In the genomic region with DNA sequence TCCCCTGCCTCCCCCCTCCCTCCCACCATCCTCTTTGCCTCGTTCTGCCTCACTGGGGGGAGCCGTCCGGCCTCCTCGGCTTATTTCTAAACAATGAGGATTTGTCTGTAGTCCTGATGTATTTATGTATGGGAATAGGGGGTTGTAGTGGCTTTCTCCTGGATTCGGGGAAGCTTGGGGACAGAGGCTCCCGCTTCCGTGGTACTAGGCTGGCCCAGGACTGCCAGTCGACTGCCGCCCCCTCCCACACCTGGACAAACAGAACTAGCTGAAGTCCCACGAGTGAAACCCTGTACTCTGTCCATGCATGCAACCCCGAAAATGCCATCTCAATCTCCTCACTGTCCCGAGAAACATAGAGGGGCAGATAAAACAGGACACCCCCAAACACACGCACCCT, we compare ENCODE assay signal across 17 mouse cellular contexts. TPM values are rescaled to one million over a fixed set of nuclear protein-coding genes. Genes with fewer than 3 reads are reported as not detected.
DNase-seq lines count a peak whose midpoint lies in the region; ATAC-seq lines count a peak whose summit lies in the region.
"Had no signal": no experiment of that assay in that cellular context is flagged by ENCODE, and none has a peak within 500 bp of the region (broad histone marks: within the 10 kb centered on the region; RNA-seq: fewer than 3 reads in every experiment).

No protein-coding gene starts in this region.

- H3K9ac ChIP-seq in forebrain, embryonic 15.5 days (replicated peaks), result no peak overlapping the region
- H3K9ac ChIP-seq in intestine, embryonic 14.5 days (ENCODE audit: low read length), result no peak overlapping the region
- no peak overlapping the region for H3K9ac ChIP-seq in intestine, embryonic 16.5 days (ENCODE audit: low read depth, low read length)
- H3K9ac ChIP-seq in hindbrain, embryonic 13.5 days, result no peak overlapping the region
- H3K9ac ChIP-seq in neural tube, embryonic 11.5 days (ENCODE audit: low read length), result no peak overlapping the region
- H3K9ac ChIP-seq: intestine, embryonic 15.5 days; liver, embryonic 14.5 days had no signal

- 0% methylated on average over 13 of the region's 13 CpGs for WGBS in forebrain, embryonic 10.5 days
- 1% methylated on average over 13 of the region's 13 CpGs for WGBS in forebrain, embryonic 15.5 days
- under 1% methylated on average over 13 of the region's 13 CpGs for WGBS in intestine, embryonic 14.5 days
- under 1% methylated on average over 13 of the region's 13 CpGs for WGBS in intestine, embryonic 16.5 days
- WGBS in hindbrain, embryonic 13.5 days, result 0% methylated on average over 13 of the region's 13 CpGs
- WGBS in neural tube, embryonic 11.5 days, result 1% methylated on average over 13 of the region's 13 CpGs
- 0% methylated on average over 13 of the region's 13 CpGs for WGBS in heart, embryonic 10.5 days

- H3K9me3 ChIP-seq in forebrain, embryonic 10.5 days, result no peaks in the 10 kb centered on the region
- no peaks in the 10 kb centered on the region for H3K9me3 ChIP-seq in forebrain, embryonic 15.5 days
- no peaks in the 10 kb centered on the region for H3K9me3 ChIP-seq in intestine, embryonic 14.5 days (ENCODE audit: control insufficient read depth, low read length)
- no peaks in the 10 kb centered on the region for H3K9me3 ChIP-seq in intestine, embryonic 16.5 days (ENCODE audit: control insufficient read depth, low read length)
- H3K9me3 ChIP-seq in hindbrain, embryonic 13.5 days, result no peaks in the 10 kb centered on the region
- H3K9me3 ChIP-seq in neural tube, embryonic 11.5 days (ENCODE audit: control insufficient read depth, low read length), result no peaks in the 10 kb centered on the region
- H3K9me3 ChIP-seq in heart, embryonic 10.5 days, result no peaks in the 10 kb centered on the region
- H3K9me3 ChIP-seq: intestine, embryonic 15.5 days had no signal

- H3K27me3 ChIP-seq in forebrain, embryonic 10.5 days (ENCODE audit: poor library complexity, severe bottlenecking), result peaks cover 100% of the 10 kb centered on the region
- peaks cover 93% of the 10 kb centered on the region for H3K27me3 ChIP-seq in forebrain, embryonic 15.5 days
- peaks cover 100% of the 10 kb centered on the region for H3K27me3 ChIP-seq in intestine, embryonic 14.5 days (replicated peaks; ENCODE audit: control insufficient read depth, insufficient read depth, low read length)
- H3K27me3 ChIP-seq in intestine, embryonic 16.5 days (replicated peaks; ENCODE audit: control insufficient read depth, insufficient read depth, low read length), result peaks cover 94% of the 10 kb centered on the region
- H3K27me3 ChIP-seq in hindbrain, embryonic 13.5 days, result peaks cover 100% of the 10 kb centered on the region
- peaks cover 84% of the 10 kb centered on the region for H3K27me3 ChIP-seq in neural tube, embryonic 11.5 days (ENCODE audit: control insufficient read depth, insufficient read depth, low read length)
- peaks cover 92% of the 10 kb centered on the region for H3K27me3 ChIP-seq in heart, embryonic 10.5 days (ENCODE audit: insufficient read depth, poor library complexity, severe bottlenecking)

- no peaks in the 10 kb centered on the region for H3K36me3 ChIP-seq in forebrain, embryonic 10.5 days (replicated peaks)
- no peaks in the 10 kb centered on the region for H3K36me3 ChIP-seq in forebrain, embryonic 15.5 days
- H3K36me3 ChIP-seq in intestine, embryonic 14.5 days (ENCODE audit: control insufficient read depth, insufficient read depth, low read length), result no peaks in the 10 kb centered on the region
- H3K36me3 ChIP-seq in intestine, embryonic 16.5 days (ENCODE audit: control insufficient read depth, insufficient read depth, low read length), result no peaks in the 10 kb centered on the region
- no peaks in the 10 kb centered on the region for H3K36me3 ChIP-seq in hindbrain, embryonic 13.5 days
- H3K36me3 ChIP-seq in neural tube, embryonic 11.5 days (ENCODE audit: control insufficient read depth, insufficient read depth, low read length), result no peaks in the 10 kb centered on the region
- H3K36me3 ChIP-seq in heart, embryonic 10.5 days, result no peaks in the 10 kb centered on the region
- H3K36me3 ChIP-seq: intestine, embryonic 15.5 days had no signal

- peaks cover 68% of the 10 kb centered on the region for H3K4me1 ChIP-seq in forebrain, embryonic 10.5 days
- H3K4me1 ChIP-seq in forebrain, embryonic 15.5 days, result peaks cover 32% of the 10 kb centered on the region
- peaks cover 6% of the 10 kb centered on the region for H3K4me1 ChIP-seq in intestine, embryonic 14.5 days (replicated peaks; ENCODE audit: control insufficient read depth, insufficient read depth, low read length)
- peaks cover 30% of the 10 kb centered on the region for H3K4me1 ChIP-seq in intestine, embryonic 16.5 days (ENCODE audit: control insufficient read depth, insufficient read depth, low read length)
- H3K4me1 ChIP-seq in hindbrain, embryonic 13.5 days (replicated peaks), result peaks cover 29% of the 10 kb centered on the region
- 0 out of 2 replicates have a peak, but pooled peaks cover 8% of the 10 kb centered on the region for H3K4me1 ChIP-seq in neural tube, embryonic 11.5 days (ENCODE audit: control insufficient read depth, insufficient read depth, low read length)
- H3K4me1 ChIP-seq in heart, embryonic 10.5 days, result peaks cover 49% of the 10 kb centered on the region

- no peak overlapping the region for H3K4me2 ChIP-seq in forebrain, embryonic 15.5 days (replicated peaks)
- no peak overlapping the region for H3K4me2 ChIP-seq in intestine, embryonic 14.5 days (ENCODE audit: low read length)
- H3K4me2 ChIP-seq in intestine, embryonic 16.5 days (ENCODE audit: low read depth, low read length), result no peak overlapping the region
- H3K4me2 ChIP-seq in hindbrain, embryonic 13.5 days, result 0 out of 2 replicates have a peak overlapping the region, but pooled peaks have one; percentile 13
- peak overlapping the region; percentile 14 for H3K4me2 ChIP-seq in neural tube, embryonic 11.5 days (ENCODE audit: low read depth)
- H3K4me2 ChIP-seq: intestine, embryonic 15.5 days had no signal

- H3K4me3 ChIP-seq in forebrain, embryonic 10.5 days, result peak overlapping the region; percentile 5
- H3K4me3 ChIP-seq in forebrain, embryonic 15.5 days, result no peak overlapping the region
- H3K4me3 ChIP-seq in intestine, embryonic 14.5 days (ENCODE audit: low read depth, low read length), result no peak overlapping the region
- no peak overlapping the region for H3K4me3 ChIP-seq in intestine, embryonic 16.5 days (ENCODE audit: low read length)
- H3K4me3 ChIP-seq in hindbrain, embryonic 13.5 days, result no peak overlapping the region
- no peak overlapping the region for H3K4me3 ChIP-seq in neural tube, embryonic 11.5 days (ENCODE audit: low read depth, low read length)
- H3K4me3 ChIP-seq in heart, embryonic 10.5 days, result no peak overlapping the region; the same call in 1 of the 2 replicates
- H3K4me3 ChIP-seq: heart, adult 2 months; intestine, embryonic 15.5 days; layer of hippocampus, adult 2 months had no signal

- peak; percentile 37 for DNase-seq in forebrain, embryonic 10.5 days (ENCODE audit: extremely low spot score, low spot score)
- peak; percentile 58 for DNase-seq in intestine, embryonic 14.5 days (ENCODE audit: low spot score)
- DNase-seq in neural tube, embryonic 11.5 days (ENCODE audit: low spot score), result no peak
- no peak for DNase-seq in heart, adult 9 months (ENCODE audit: low spot score in 2 of 2)
- DNase-seq in heart, embryonic 10.5 days (ENCODE audit: low spot score), result no peak
- DNase-seq: adrenal gland, adult 8-10 months; cerebellum, adult 11 months; heart, adult 2 months had no signal

- H3K27ac ChIP-seq in forebrain, embryonic 10.5 days, result no peak overlapping the region; the same call in 1 of the 2 replicates
- no peak overlapping the region for H3K27ac ChIP-seq in forebrain, embryonic 15.5 days (replicated peaks)
- H3K27ac ChIP-seq in intestine, embryonic 14.5 days (ENCODE audit: low read depth), result no peak overlapping the region
- H3K27ac ChIP-seq in intestine, embryonic 16.5 days (ENCODE audit: low read length), result no peak overlapping the region
- no peak overlapping the region for H3K27ac ChIP-seq in hindbrain, embryonic 13.5 days
- no peak overlapping the region for H3K27ac ChIP-seq in neural tube, embryonic 11.5 days (ENCODE audit: low read depth, low read length)
- H3K27ac ChIP-seq in heart, embryonic 10.5 days, result no peak overlapping the region
- H3K27ac ChIP-seq: heart, adult 2 months; intestine, embryonic 15.5 days; layer of hippocampus, adult 2 months; liver, embryonic 14.5 days had no signal

- no peak for ATAC-seq in forebrain, embryonic 15.5 days (replicated peaks)
- ATAC-seq in intestine, embryonic 14.5 days (replicated peaks; ENCODE audit: low FRiP score, low TSS enrichment, low read depth), result no peak
- ATAC-seq in intestine, embryonic 16.5 days, result no peak
- no peak for ATAC-seq in hindbrain, embryonic 13.5 days (ENCODE audit: low FRiP score)
- no peak for ATAC-seq in neural tube, embryonic 11.5 days (ENCODE audit: insufficient read depth, low FRiP score, low TSS enrichment)
- ATAC-seq: forebrain, embryonic 14.5 days; intestine, embryonic 15.5 days; lung, postnatal 0 days had no signal

RNA-seq across cellular contexts. Expression of a gene that starts 3.4 kb away (rescaled TPM):
- 10.7 and 11.4 TPM in 2 replicates for polyA plus RNA-seq in forebrain, embryonic 10.5 days (2016; fragmentation: Nextera tagmentation; extraction: Ambion mirVana)
- 0.25 and 0.29 TPM in 2 replicates for polyA plus RNA-seq in forebrain, embryonic 15.5 days (2015; fragmentation: Nextera tagmentation; extraction: Ambion mirVana)
- polyA plus RNA-seq in intestine, embryonic 14.5 days (2014; fragmentation: Nextera tagmentation; extraction: Ambion mirVana), result not detected in 2 replicates
- polyA plus RNA-seq in intestine, embryonic 16.5 days (2015; fragmentation: Nextera tagmentation; extraction: Ambion mirVana), result not detected in 2 replicates
- polyA plus RNA-seq in hindbrain, embryonic 13.5 days (2015; fragmentation: Nextera tagmentation; extraction: Ambion mirVana), result 2.6 and 5.7 TPM in 2 replicates
- polyA plus RNA-seq in neural tube, embryonic 11.5 days (2014; fragmentation: Nextera tagmentation; extraction: Ambion mirVana), result 32.7 and 34.9 TPM in 2 replicates
- polyA plus RNA-seq in heart, embryonic 10.5 days (2016; fragmentation: Nextera tagmentation; extraction: Ambion mirVana), result 2.5 and 5.4 TPM in 2 replicates
- polyA plus RNA-seq: small intestine, adult 2 months had no signal

Comparison
In these comparisons a context has a peak if more than half of its experiments do, and no peak if none do; other contexts are left out.
1. DNase-seq: peak in forebrain, embryonic 10.5 days (single experiment) and intestine, embryonic 14.5 days (single experiment); none in neural tube, embryonic 11.5 days (single experiment), heart, adult 9 months (0 of 2) and heart, embryonic 10.5 days (single experiment).
2. H3K4me2 ChIP-seq: peak in hindbrain, embryonic 13.5 days (single experiment) and neural tube, embryonic 11.5 days (single experiment); none in forebrain, embryonic 15.5 days (single experiment), intestine, embryonic 14.5 days (single experiment) and intestine, embryonic 16.5 days (single experiment).